Mouse (Mus musculus) stomach, postnatal 0 days (tissue): ENCODE data around the gene Eprs. TPM values are rescaled to one million over a fixed set of nuclear protein-coding genes. Genes with fewer than 3 reads are reported as not detected.

Experiments used
- ATAC-seq: fragments of 200-750 bp; cut with Nextera tagmentation; 2 replicates; pipeline ENCODE4 v1.8.0; 2017; ENCODE audit not compliant: low FRiP score, low TSS enrichment
- DNase-seq: peaks from one replicate; pipeline ENCODE4 v3.0.0-alpha.2; 2016; ENCODE audit warnings: low spot score
- H3K27ac ChIP-seq: fragments of 300-500 bp; sonication (generic); replicated peaks from 2 replicates; pipeline ENCODE4 v1.5.1; 2014; ENCODE audit warnings: mild to moderate bottlenecking, control low read depth
- H3K27me3 ChIP-seq: fragments of 300-500 bp; sonication (generic); 2 replicates; pipeline ENCODE4 v1.6.1; 2014; ENCODE audit warnings: low read length; ENCODE audit not compliant: control insufficient read depth, insufficient read depth
- H3K36me3 ChIP-seq: fragments of 300-500 bp; sonication (generic); 2 replicates; pipeline ENCODE4 v1.6.1; 2014; ENCODE audit warnings: low read length, mixed read lengths; ENCODE audit not compliant: control insufficient read depth, insufficient read depth
- H3K4me1 ChIP-seq: fragments of 300-500 bp; sonication (generic); replicated peaks from 2 replicates; pipeline ENCODE4 v1.6.1; 2014; ENCODE audit warnings: antibody characterized with exemption; ENCODE audit not compliant: control insufficient read depth, insufficient read depth
- H3K4me2 ChIP-seq: fragments of 300-500 bp; sonication (generic); replicated peaks from 2 replicates; pipeline ENCODE4 v1.6.1; 2014; ENCODE audit warnings: low read depth, mild to moderate bottlenecking, control low read depth, moderate library complexity
- H3K4me3 ChIP-seq: fragments of 300-500 bp; sonication (generic); 2 replicates; pipeline ENCODE4 v1.5.1; 2014; ENCODE audit warnings: low read depth, low read length, control low read depth
- H3K9ac ChIP-seq: fragments of 300-500 bp; sonication (generic); 2 replicates; pipeline ENCODE4 v1.6.1; 2014; ENCODE audit warnings: mild to moderate bottlenecking, low read length, control low read depth, mixed read lengths
- H3K9me3 ChIP-seq: fragments of 300-500 bp; sonication (generic); 2 replicates; pipeline ENCODE4 v1.6.1; 2016; ENCODE audit warnings: low read length; ENCODE audit not compliant: control insufficient read depth
- CTCF ChIP-seq: IDR thresholded peaks from 2 replicates; pipeline ENCODE4 v1.5.1; 2016; ENCODE audit warnings: antibody characterized with exemption, low read depth, mild to moderate bottlenecking, moderate library complexity
- EP300 ChIP-seq: optimal IDR thresholded peaks from 2 replicates; pipeline ENCODE3; 2016; ENCODE audit warnings: antibody characterized with exemption
- WGBS: fragments of 180-500 bp; shearing (Covaris S2); extraction: QIAGEN DNeasy Blood & Tissue Kit; methylation state at CpG from one replicate; pipeline ENCODE4 v1.1.7; 2014; 5-methylcytosine and 5-hydroxymethylcytosine counted together
- polyA plus RNA-seq: library from polyadenylated mRNA; unstranded; fragments of >200 nt; fragmentation: Nextera tagmentation; extraction: Ambion mirVana; gene quantifications from 2 replicates; pipeline ENCODE4 v1.2.1, GENCODE M21; 2015

Gene Eprs
- polyA plus RNA-seq, 1 experiment from 2014 or later = 68.5 TPM

- DNase-seq (no peak), ATAC-seq (no peak)
- TF ChIP-seq CTCF (peak; percentile 79), EP300 (no peak)
- Histone ChIP-seq H3K27me3 (no peaks in the 10 kb centered on the region), H3K4me3 (no peak overlapping the region), H3K4me1 (no peaks in the 10 kb centered on the region), H3K9me3 (no peaks in the 10 kb centered on the region), H3K27ac (no peak overlapping the region), H3K36me3 (peaks cover 31% of the 10 kb centered on the region), H3K4me2 (no peak overlapping the region), H3K9ac (no peak overlapping the region)
- WGBS = 34% methylated on average over 2 of the region's 2 CpGs
These were observed 41.2 kb downstream of the Eprs start for GRCm38 (mm10) chr1:185404021-185404420.

DNA sequence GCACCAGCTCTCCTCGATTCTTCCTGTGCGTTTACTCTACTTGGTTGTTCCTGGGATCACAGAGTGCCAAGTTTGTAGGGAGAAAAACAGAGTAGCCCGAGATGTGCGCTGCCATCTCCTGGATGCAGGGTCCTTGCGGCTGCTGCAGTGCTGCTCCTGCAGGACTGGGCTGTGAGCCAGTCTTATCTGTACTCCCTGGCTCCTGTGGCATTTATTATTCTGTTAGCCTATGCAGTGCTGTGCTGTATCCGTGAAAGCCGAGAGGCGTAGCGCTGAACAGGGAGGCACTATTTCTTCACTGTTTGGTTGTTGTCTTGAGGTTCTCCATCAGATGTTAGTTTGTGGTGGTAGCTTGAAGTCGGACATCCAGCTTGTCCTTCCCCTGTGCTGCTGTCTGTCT is 43.1 kb downstream of the Eprs start:
- no peak overlapping the region for H3K9ac ChIP-seq
- TF ChIP-seq EP300 = no peak
- no peak for TF ChIP-seq CTCF
- no peaks in the 10 kb centered on the region for H3K27me3 ChIP-seq
- no peak for DNase-seq
- H3K36me3 ChIP-seq = peaks cover 27% of the 10 kb centered on the region
- no peak overlapping the region for H3K4me3 ChIP-seq
- no peak overlapping the region for H3K27ac ChIP-seq
- no peaks in the 10 kb centered on the region for H3K9me3 ChIP-seq
- ATAC-seq = no peak
- H3K4me2 ChIP-seq = no peak overlapping the region
- no peaks in the 10 kb centered on the region for H3K4me1 ChIP-seq
- WGBS = 86% methylated on average over 10 of the region's 10 CpGs

- no peak for ATAC-seq
- Histone ChIP-seq H3K4me3 (no peak overlapping the region), H3K4me1 (no peaks in the 10 kb centered on the region), H3K9ac (no peak overlapping the region), H3K9me3 (no peaks in the 10 kb centered on the region), H3K4me2 (no peak overlapping the region), H3K27ac (no peak overlapping the region), H3K36me3 (peaks cover 29% of the 10 kb centered on the region), H3K27me3 (no peaks in the 10 kb centered on the region)
- DNase-seq = no peak
- TF ChIP-seq CTCF (peak; percentile 55), EP300 (no peak)
- 82% methylated on average over 3 of the region's 3 CpGs for WGBS
These were observed 47.0 kb downstream of the Eprs start for GRCm38 (mm10) chr1:185409831-185410230.

DNA sequence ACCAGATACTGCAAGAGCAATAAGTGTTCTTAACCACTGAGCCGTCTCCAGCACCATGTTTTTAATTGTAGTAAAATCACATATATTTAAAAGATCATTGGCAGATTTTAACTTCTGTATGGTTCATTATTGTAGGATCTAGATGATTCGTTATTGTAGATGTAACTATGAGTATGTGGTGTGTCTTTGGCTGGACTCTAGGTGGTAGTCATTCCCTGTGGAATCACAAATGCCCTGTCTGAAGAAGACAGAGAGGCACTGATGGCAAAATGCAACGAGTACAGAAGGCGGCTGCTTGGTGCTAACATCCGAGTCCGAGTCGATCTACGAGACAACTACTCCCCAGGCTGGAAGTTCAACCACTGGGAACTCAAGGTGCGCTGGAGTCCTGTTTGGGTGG is 55.2 kb downstream of the Eprs start:
- Histone ChIP-seq H3K4me2 (no peak overlapping the region), H3K27me3 (no peaks in the 10 kb centered on the region), H3K36me3 (peaks cover 42% of the 10 kb centered on the region), H3K27ac (no peak overlapping the region), H3K4me3 (no peak overlapping the region), H3K4me1 (no peaks in the 10 kb centered on the region), H3K9me3 (no peaks in the 10 kb centered on the region), H3K9ac (no peak overlapping the region)
- no peak for TF ChIP-seq EP300
- peak; percentile 29; the same call in 1 of the 2 replicates for TF ChIP-seq CTCF
- no peak for ATAC-seq
- WGBS = 90% methylated on average over 9 of the region's 9 CpGs
- DNase-seq = no peak

DNA sequence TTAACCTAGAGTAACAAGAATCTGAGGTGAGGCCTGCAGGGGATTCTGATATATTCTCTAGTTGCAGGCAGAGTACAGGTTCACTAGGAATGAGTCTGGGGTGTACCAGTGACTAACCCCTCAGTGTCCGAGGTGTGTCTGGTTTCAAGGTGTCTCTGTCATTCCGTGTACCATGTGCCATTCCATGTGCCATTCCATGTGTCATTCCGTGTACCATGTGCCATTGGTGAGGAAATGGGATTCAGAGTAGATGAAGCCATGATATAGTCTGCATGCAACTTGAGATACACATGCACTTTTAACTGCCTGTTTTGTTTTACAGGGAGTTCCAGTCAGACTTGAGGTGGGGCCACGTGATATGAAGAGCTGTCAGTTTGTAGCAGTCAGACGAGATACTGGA is 57.0 kb downstream of the Eprs start:
- H3K4me1 ChIP-seq = no peaks in the 10 kb centered on the region
- TF ChIP-seq CTCF (no peak), EP300 (no peak)
- H3K27ac ChIP-seq = no peak overlapping the region
- no peak for DNase-seq
- H3K4me3 ChIP-seq = no peak overlapping the region
- H3K9me3 ChIP-seq = no peaks in the 10 kb centered on the region
- no peak overlapping the region for H3K4me2 ChIP-seq
- H3K27me3 ChIP-seq = no peaks in the 10 kb centered on the region
- no peak for ATAC-seq
- H3K9ac ChIP-seq = no peak overlapping the region
- H3K36me3 ChIP-seq = peaks cover 38% of the 10 kb centered on the region
- 89% methylated on average over 5 of the region's 5 CpGs for WGBS

GRCm38 (mm10) chr1:185420776-185421175 is 57.9 kb downstream of the Eprs start:
- Histone ChIP-seq H3K27ac (no peak overlapping the region), H3K9ac (no peak overlapping the region), H3K27me3 (no peaks in the 10 kb centered on the region), H3K36me3 (peaks cover 38% of the 10 kb centered on the region), H3K9me3 (no peaks in the 10 kb centered on the region), H3K4me1 (no peaks in the 10 kb centered on the region), H3K4me3 (no peak overlapping the region), H3K4me2 (no peak overlapping the region)
- TF ChIP-seq EP300 = no peak
- TF ChIP-seq CTCF = no peak
- 90% methylated on average over 6 of the region's 6 CpGs for WGBS
- ATAC-seq = peak; percentile 38; the same call in 1 of the 2 replicates
- DNase-seq = no peak
